Comparison of ENCODE assay signal across 22 mouse cellular contexts in genomic region chr11:104118356-104118755, GRCm38 (mm10). TPM values are rescaled to one million over a fixed set of nuclear protein-coding genes. Genes with fewer than 3 reads are reported as not detected.
DNase-seq lines count a peak whose midpoint lies in the region.
"Had no signal": no experiment of that assay in that cellular context is flagged by ENCODE, and none has a peak within 500 bp of the region (broad histone marks: within the 10 kb centered on the region; RNA-seq: fewer than 3 reads in every experiment).

No protein-coding gene starts in this region.

- intact Hi-C loops in left cerebral cortex, postnatal 36 days (cut with DNase I) = no loop called here

- peak; percentile 24 for DNase-seq in adrenal gland, adult 8-10 months
- DNase-seq in adrenal gland, adult 18-20 months (ENCODE audit: low spot score in 2 of 2) = no peak
- DNase-seq in 3T3-L1 (ENCODE audit: low read depth, low spot score) = peak; percentile 88
- peak; percentile 13 for DNase-seq in R1 (ENCODE audit: low read depth, low spot score)
- no peak for DNase-seq in frontal cortex, postnatal 36 days (ENCODE audit: low spot score in 2 of 2)
- no peak for DNase-seq in neural tube, embryonic 10.5 days (ENCODE audit: extremely low spot score, low spot score)
- no peak for DNase-seq in left cerebral cortex, postnatal 36 days (ENCODE audit: low spot score in 2 of 2)
- DNase-seq: adrenal gland, postnatal 10 days; cerebellum, adult 11 months; cerebellum, adult 8-10 months; cerebellum, postnatal 10 days; cerebellum, postnatal 36 days; embryo, embryonic 11 days; gastrocnemius, adult 2 months; gastrocnemius, postnatal 14 days; heart, adult 11 months; heart, postnatal 10 days; heart, postnatal 36 days; kidney, adult 11 months; kidney, adult 8-10 months had no signal

RNA-seq across cellular contexts. Expression of gene Crhr1, which starts 14.3 kb away (rescaled TPM):
- 1 to 10 TPM in 1 of 4 experiments, under 1 TPM in 1, not detected in 2; 0.58 to 1.6 TPM for total RNA-seq in adrenal gland, adult 8-10 months (2022)
- under 1 TPM in 1 of 2 experiments, not detected in 1; 0.27 TPM for total RNA-seq in adrenal gland, adult 18-20 months (2021)
- 10 to 100 TPM; 29.9 to 31.5 TPM for total RNA-seq in left cerebral cortex, postnatal 36 days (2021)
- total RNA-seq: adrenal gland, postnatal 10 days; gastrocnemius, adult 2 months; gastrocnemius, postnatal 14 days; gastrocnemius, postnatal 4 days; heart, adult 8-10 months; heart, postnatal 10 days; heart, postnatal 36 days had no signal

Comparison
In these comparisons a context has a peak if more than half of its experiments do, and no peak if none do; other contexts are left out.
1. DNase-seq: peak in adrenal gland, adult 8-10 months (single experiment), 3T3-L1 (single experiment) and R1 (single experiment); none in adrenal gland, adult 18-20 months (0 of 2), frontal cortex, postnatal 36 days (0 of 2), neural tube, embryonic 10.5 days (single experiment) and left cerebral cortex, postnatal 36 days (0 of 2).
2. RNA of gene Crhr1, which starts 14.3 kb away (total RNA-seq): 29.9 to 31.5 TPM in left cerebral cortex, postnatal 36 days; 0.58 to 1.6 TPM in adrenal gland, adult 8-10 months and 0.27 TPM in adrenal gland, adult 18-20 months; every median in the first group is over 10 times any median in the second.